Mouse (Mus musculus) left cerebral cortex, adult 11 months (tissue): ENCODE data around the gene Ttll5.

Source experiments
- DNase-seq: peaks from one replicate; pipeline ENCODE4 v3.0.0; 2022; ENCODE audit warnings: low spot score

The Ttll5 gene

DNA sequence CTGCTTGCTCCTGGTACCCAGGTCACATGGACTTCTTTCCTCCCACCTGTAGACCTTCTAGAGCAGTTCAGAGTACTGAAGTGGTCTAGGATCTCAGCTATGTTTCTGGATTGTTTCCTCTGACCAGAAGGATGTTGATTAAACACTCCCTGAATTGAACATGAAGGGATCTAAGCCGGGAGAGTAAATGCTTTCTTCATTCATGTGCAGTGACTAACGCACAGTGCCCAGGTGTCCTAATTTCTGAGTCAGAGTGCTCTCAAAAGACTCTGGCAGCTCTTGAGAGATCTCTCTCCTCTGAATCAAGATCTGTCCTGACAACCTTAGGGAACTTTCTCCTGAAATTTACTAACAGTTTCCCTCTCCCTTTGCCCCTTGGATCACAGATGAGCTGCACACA, 187.7 kb downstream of the Ttll5 start:
- no peak for DNase-seq

DNA sequence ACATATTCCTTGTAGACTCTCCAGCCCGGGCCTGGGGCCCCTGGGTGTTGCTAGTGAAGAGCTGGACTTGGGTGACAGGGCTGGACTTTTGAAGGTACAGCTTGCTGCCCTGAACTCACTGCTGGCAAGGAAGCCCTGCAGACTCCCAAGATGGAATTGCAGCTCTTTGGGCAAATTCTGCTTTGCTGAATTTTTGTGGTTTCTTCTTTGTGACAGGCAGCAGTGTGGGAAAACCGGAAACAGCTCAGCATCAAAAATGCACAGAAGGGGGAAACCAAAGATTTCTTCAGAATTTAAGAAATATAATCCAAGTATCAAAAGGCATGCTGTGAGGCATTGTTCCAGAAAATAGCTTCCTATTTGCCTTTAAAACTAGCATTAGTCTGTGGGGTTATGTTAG, 189.7 kb downstream of the Ttll5 start:
- no peak for DNase-seq

DNA sequence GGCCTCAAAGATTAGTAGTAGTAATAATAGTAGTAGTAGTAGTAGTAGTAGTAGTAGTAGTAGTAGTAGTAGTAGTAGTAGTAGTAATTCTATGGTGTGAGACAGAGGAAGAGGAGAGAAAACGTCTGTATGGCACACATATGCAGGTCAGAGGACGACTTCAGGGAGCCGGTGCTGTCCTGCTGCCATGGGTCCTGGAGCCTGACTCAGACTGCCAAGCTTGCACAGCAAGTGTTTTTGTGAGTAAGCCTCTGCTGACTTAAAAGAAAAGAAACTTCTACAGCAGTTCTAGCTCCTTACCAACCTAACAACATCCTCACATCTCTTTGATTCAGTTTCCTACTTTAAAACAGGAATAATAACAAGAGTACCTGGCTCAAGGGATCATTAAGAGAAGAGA, 190.2 kb downstream of the Ttll5 start:
- DNase-seq, result no peak

DNA sequence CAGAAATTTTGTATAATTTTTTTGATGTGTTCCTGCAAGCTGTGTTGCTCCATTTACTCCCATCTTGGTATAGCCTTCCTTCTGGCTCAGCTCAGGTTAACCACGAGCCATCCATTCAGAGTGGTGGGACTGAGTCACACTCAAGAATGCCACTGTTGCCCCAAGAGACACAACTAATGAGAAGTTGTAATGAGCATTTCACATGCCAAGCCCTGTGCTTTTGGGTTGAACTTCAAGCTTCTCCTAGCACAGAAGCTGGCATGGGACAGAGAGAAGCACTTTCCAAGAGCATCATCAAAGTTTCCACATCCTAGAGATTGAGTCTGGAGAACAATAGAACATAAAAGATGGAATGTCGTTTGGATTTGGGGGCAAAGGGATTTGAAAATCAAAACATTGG, 190.7 kb downstream of the Ttll5 start:
- DNase-seq, result no peak

DNA sequence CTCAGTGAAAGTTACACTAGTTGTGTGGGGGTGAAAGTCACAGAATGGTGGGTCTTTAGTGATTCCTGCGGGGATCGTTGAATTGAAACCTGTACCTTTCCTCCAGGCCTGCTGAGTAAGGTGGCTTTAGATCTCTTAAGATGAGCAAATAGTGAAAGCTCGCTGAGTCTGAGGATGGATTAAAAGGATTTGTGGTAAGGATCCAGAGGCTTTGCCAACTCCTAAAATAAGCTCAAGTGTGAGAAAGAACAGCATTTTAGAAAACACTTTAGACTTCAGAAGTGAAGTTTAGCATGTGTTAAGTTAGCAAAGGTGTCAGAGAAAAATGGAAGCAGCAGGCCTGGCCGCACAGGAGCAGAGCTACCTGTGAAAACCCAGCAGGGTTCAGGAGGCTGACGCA, 192.9 kb downstream of the Ttll5 start:
- DNase-seq, result no peak

DNA sequence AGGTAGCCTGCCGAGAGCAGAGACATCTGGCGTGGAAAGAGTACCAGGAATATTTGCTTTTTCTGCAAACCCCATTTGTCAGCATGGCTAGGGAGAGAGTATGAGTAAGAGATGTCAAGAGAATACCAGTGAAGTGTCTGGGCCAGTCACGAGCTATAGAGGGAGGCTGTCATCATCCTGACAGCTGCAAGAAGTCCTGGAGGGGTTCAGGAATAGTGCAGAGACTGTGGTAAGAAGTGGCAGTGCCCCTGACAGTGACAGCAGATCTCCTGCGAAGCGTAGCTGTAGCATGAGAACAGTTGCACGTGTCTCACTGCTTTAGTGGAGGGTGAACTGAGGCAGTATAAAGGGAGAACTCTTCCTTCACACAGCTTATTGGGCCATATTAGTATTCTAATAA, 197.1 kb downstream of the Ttll5 start:
- DNase-seq, result no peak

DNA sequence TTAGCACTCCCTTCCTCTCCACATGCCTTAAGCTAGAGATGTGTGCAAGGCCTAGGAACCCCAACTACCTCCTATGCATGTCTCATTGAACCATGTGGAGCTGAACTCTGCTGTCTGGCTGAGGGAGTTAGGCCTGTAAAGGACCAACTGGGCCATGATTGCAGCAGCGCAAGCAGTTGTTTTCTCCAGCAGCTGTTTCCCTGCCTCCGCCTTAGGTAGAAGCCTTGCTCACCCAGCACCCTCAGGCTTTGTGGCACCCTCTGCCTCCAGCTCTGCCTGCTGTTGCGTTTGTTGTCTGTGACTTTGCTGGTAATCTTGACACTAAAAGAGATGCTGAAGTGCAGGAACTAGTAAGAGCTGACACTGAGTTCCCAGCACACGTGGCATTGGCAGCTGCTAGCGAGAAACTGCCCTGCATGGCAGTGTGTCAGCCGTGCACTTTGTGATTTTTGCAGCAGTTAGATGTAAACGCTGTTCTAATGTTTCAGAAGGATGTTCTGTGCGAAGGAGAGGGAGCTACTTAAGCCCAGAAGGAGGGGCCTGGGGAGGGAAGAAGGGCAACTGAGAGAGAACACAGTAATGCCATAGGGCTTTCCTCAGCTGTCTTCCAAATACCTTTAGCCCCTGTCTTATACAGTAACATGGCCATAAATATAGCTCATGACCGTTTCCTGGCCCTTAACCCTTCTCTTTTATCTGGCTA, 198.0 kb downstream of the Ttll5 start:
- no peak for DNase-seq

DNA sequence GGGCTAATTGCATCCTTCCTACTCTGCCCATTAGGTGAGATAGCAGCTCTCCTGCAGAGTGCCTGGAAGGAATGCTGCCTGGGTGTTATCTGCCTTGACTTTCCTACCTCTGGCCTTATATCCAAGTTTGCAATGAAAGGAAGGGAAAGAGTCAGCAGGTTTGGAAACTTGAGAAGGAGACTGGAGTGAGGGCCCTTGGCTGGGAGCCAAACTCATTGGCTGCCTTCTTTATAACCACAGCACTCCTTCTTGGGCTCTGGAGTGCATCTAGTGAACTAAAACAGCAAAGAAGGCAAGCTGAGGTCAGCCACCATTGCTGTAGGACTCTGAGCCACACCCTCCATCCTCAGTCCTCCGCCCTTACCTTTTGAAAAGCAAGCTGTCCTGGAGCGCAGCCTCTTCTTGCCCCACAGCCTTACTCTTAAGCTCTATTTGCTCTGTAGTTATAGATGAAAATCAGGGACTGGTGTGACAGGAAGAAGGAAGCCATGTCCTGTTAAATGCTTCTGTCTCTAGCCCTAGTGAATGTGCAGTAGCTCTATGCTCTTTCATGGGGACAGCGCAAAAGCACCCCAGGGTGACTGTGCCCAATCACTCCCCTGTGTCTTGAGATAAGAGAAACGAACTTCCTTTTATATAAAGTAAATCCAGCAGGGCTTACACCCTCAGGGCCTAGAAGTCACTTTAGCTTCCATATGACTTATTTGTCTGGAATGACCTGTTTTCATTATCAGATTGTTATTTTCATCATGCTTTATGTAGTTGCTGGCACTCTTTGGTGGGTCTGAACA, 198.8 kb downstream of the Ttll5 start:
- DNase-seq, result no peak

DNA sequence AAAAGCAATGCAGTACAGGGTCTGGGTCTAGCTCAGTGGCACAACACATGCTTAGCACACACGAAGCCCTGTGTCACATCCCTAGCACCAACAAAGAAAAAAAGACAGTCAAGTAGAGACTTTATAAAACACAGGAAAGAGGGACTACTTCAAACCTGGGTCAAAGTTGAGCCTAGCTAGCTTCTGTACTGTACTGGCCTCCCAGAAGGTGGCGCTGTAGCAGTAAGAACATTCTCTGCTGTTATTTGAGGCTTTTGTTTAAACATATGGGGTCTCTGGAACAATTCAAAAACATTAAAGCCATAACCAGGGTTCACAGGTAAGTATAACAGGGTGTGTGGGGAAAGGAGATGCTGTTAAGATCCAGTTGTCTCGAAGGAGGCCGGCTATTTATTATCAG, 200.0 kb downstream of the Ttll5 start:
- no peak for DNase-seq

DNA sequence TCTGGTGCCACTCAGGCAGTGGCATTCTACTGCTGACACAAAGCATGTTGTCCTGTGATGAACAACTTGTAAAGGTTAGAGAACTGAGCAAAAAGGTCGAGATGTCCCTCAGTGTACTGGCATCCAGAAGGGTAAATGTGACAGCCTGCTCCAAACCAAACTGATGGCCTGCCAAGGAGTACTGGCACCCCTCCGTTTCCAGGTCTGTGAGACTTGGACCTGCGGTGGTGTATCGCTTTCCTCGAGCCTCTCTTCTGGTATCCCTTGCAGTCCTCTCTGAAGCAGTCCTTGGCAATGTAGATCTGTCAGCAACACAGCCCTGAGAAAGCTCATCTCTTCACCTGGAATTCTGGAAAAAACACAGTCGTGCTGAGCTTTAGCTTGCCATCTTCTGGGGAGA, 201.0 kb downstream of the Ttll5 start:
- DNase-seq, result no peak

DNA sequence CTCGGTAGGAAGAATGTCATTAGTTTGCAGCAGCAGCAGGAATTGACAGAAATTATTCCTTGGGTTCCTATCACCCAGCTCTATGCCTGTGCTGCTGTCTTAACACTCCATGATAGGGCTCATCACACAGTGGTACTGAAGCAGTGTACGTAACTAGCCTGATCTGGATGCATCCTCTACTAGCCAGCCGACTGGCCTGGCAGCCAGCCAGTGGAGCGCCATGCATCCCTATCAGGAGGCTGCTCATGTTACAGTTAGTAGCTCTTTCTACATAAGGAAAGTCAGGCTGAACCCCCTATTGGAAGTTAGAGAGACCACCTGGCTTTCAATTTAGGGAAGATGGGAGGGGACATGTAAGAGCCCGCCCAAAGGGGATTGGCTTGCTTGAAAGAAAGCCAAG, 202.5 kb downstream of the Ttll5 start:
- no peak for DNase-seq

DNA sequence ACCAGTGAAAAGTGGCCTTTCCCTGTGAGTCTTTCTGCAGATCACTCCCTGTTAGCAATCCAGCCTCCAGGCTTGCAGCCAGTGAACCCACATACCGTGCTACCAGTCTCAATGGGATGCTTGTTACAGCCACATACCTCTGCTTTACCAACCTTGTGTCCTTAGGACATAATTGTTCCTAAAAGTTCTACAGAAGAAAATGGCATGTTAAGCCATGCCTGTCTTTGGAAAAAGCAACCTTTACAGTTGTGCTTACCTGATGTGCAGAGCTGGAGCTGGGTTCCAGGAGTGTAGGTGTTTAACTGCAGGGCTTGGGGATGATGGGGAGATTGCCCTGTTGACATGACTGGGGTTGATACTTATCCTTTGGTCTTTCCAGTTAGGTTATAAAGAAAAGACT, 203.3 kb downstream of the Ttll5 start:
- DNase-seq, result no peak

DNA sequence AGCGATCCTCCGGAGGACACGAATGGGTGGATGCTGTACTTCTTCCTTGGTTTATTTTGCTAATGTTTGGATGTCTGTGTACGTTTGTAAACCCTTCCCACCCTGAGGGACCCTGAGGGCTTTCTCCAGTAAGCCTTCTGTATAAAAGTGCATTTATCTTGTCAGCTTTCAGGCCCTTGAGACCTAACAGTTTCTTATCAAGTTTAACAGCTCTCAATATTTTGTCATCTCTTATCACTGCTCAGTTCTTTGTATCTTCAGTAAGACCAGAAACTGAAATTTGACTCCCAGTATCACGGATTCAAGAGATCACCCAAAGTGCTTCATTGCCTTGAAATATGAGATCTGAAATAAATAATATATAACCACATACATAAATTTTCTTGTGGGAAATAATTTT, 206.5 kb downstream of the Ttll5 start:
- no peak for DNase-seq

DNA sequence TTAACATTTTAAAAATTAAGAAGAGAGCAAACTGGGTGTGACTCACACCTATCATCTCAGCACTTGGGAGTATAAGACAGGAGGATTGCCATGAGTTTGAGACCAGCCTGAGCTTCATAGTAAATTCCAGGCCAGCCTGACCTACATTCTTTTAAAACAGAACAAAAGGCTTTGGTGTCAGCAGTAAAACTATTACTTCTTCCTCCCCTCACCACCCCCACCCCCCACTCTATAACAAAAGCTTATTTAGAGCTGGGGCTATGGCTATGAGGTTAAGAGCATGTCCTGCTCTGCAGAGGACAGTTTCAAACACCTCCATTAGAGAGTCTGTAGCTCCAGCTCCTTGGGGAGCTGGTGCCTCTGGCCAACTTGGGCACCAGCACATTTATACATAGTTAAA, 211.1 kb downstream of the Ttll5 start:
- no peak for DNase-seq

DNA sequence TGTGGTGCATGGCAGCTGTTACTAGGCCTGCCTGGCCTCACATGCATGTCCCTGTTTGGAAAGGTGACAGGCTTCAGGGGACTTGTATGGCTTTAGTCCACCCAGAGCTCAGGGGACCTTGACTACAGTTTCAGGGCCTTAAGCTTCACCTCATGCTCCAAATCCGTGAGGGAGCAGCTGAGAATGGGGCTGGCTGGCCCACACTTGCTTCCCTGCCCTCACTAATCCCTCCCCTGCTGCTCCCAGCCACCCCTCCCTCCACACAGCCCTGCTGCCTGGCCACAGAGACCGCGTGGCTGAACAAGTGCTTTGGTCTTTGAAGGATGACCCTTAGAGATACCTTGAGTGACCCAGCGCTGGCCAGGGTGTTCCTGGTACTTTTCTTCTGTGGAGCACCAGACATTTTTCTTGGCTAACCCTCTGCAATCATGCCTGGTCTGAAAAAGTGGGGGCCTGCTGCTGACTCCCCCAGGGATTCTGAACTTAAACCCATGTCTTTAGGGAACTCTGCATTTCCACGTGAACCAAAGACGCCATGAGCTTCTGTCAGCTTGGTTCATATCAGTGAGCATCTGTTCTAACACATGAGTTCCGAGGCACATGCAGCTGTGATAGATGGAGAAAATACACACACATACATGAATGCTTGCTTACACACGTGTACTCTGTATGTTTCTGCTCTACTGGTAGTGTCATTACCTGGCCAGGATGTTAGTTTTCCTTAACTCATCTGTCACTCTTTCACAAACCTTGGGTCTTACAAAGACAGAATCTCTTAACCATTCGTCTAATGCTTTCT, 212.1 kb downstream of the Ttll5 start:
- no peak for DNase-seq

DNA sequence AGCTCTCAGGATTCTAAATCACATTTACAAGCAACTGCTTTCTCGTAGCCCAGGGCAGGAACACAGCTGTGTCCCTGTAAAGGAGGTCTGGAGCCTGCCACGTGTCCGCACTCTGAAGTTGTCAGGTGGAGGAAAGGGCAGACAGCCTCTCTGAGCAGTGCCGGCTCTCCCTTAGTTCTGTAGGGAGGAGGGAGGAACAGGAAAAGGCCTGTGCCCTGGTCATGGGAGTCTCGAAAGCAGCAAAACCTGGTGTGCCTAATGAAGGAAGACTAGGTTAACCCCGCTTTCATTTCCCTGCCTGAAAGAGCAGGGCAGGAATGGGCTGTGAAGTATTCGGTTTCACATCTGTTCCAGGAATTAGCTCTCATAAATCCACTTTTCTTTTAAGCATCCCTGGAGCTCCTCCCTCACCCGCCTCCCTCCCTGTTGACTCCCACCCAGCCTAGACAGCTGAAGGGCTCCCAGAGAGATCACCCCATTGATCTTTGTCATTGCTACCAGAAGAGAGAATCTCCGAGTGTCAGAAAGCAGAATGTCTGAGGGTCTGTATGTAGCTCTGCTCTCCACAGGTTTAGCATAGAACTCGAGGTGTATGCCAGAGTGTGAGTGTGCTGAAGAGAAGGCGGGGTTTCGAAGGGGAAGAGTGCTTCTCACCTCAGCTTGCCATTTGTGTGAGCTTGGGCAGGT, 212.9 kb downstream of the Ttll5 start:
- no peak for DNase-seq

DNA sequence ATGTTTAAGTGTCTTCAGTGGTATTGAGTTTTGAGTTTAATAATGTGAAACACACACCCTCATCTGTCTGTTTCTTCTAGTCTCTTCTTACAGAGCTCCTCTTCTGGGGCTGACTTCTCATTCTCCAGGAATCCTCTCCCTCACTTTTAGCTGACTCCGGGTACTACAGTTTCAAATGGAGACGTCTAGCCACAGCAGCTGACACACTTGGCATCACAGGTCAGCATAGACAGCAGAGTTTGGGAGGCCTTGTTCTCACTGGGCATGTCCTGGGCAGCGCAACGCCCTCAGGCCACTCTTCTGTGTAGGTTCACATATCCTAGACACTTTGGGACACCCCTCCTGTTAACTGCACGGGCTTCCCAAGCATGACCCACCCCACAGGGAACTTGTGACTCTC, 214.6 kb downstream of the Ttll5 start:
- DNase-seq, result no peak

DNA sequence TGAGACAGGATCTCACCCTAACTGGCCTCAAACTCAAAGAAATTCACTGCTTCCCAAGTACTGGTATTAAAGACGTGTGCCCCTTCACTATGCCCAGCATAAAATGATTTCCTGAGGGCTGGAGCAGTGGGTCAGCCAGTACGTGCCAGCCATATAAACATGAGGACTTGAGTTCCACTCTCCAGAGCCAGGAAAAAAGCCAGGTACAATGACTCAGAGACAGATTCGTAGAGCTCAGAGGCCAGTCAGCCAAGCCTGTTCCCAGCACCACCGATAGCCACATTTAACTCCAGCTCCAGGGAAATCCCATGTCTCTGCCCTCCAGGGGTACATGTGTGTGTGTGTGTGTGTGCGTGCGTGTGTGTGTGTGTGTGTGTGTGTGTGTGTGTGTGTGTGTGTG, 215.3 kb downstream of the Ttll5 start:
- no peak for DNase-seq

DNA sequence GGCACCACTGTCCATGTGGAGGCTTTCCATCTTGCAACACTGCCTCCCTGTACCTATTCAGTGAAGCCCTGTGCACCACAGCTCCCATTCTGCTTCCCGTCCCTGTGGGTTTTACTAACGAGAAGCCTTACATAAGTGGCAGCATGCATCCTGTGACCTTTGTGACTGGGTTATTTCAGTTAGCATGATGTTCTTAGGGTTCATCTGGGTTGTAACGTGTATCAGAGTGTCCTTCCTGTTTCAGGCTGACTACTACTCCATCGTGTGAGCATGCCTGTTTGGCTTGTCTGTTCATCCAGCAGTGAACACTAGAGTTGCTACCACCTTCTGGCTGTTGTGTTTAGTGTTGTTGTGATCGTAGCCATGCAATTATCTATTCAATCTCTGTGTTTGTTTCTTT, 221.7 kb downstream of the Ttll5 start:
- no peak for DNase-seq

DNA sequence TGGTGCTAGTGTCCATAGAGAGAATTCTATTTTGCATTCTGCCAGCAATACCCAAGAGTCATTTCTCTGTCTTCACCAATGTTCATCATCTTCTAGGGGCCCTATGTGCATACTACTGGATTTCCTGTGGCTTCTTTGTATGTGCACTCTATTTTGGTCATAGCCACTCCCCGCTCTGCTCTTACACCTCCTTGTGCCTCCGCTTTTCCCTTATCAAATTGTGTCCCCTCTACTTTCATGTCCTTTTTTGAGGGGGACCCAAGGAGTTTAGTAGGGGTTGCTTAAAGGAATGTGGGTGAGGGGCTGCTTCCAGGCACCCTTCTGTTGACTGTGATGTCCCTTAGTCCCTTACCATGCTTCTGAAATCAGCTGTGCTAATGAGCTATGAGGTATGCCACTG, 222.3 kb downstream of the Ttll5 start:
- DNase-seq, result no peak

DNA sequence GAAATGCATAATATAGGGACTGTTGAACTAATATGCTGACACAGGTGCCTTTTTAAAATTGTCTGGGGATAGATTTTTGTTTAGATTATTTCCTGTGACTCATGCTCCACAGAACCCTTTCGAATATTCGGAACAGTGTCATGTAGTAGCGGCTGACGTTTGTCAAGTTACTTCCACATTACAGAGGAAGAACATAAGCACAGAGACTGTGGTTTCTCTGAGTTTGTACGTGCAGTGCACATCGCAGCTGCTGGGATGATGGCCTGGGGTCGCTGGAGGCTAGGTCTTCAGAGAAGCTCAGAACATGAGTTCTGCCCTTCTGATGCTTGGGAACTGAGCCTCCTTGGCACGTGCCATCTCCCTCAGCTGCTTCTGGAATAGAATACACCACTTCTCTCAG, 222.9 kb downstream of the Ttll5 start:
- DNase-seq, result no peak

DNA sequence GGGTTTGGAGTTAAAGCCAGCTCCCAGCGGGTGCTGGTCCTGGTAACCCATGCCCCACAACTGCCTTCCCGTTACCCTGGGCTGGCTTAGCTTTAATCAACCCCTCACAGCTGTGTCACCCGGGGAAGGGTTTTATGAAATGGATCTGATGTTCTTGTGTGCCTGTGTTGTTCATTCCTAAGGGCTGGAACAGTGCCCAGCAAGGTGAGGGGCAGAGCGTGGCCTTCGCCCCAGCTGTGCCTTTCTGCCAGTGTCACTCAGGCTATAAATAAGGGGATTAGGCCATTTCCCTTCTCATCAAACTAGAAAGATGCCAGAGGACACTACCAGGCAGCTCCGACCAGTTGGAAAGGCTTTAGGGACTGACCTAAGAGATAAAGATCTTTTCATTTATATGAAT, 225.4 kb downstream of the Ttll5 start:
- DNase-seq, result no peak

DNA sequence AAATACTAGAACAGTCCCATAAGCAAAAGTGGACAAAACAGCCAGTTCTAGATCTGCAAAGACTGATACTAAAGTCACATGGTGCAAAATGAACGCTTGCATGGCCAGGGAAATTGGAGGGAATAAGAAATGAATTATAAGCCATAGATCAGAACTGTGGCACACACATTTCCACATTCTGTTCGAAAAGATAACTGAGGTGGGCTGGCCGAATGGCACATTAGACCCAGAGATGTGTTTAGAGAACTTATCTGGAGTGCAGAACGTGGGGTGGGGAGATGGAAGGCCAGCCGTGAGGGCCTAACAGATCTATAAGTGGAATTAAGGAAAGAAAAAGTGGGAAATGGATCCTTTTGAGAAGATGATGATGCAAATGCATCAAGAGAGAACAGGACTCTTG, 227.0 kb downstream of the Ttll5 start:
- no peak for DNase-seq
